Mouse (Mus musculus) urinary bladder, adult 18-20 months (tissue): ENCODE results near the gene Adamtsl1.

Experiments used
- DNase-seq, 2 experiments: peaks; one replicate each; pipeline ENCODE4 v3.0.0; 2022; ENCODE audit warnings: low spot score in 2 of 2, mixed read lengths in 2 of 2

Adamtsl1 gene

GRCm38 (mm10) chr4:86045876-86046275 lies 531.9 kb downstream of the Adamtsl1 start:
- DNase-seq = no peak

- DNase-seq = no peak
Measured at GRCm38 (mm10) chr4:86046881-86047280, 532.9 kb downstream of the Adamtsl1 start.

- peak; percentile 26 to 31 for DNase-seq
Measured at GRCm38 (mm10) chr4:86053487-86054237, 539.7 kb downstream of the Adamtsl1 start.

GRCm38 (mm10) chr4:86060614-86061013 lies 546.6 kb downstream of the Adamtsl1 start:
- DNase-seq = no peak

- no peak for DNase-seq
Measured at GRCm38 (mm10) chr4:86068376-86068775, 554.4 kb downstream of the Adamtsl1 start.

- DNase-seq = no peak
Measured at GRCm38 (mm10) chr4:86068875-86069718, 555.1 kb downstream of the Adamtsl1 start.

- no peak for DNase-seq
Measured at GRCm38 (mm10) chr4:86074871-86075270, 560.9 kb downstream of the Adamtsl1 start.

GRCm38 (mm10) chr4:86077355-86077754 lies 563.4 kb downstream of the Adamtsl1 start:
- DNase-seq = no peak

GRCm38 (mm10) chr4:86077854-86078253 lies 563.9 kb downstream of the Adamtsl1 start:
- no peak for DNase-seq

- no peak for DNase-seq
Measured at GRCm38 (mm10) chr4:86087508-86087907, 573.5 kb downstream of the Adamtsl1 start.

- DNase-seq = no peak
Measured at GRCm38 (mm10) chr4:86103207-86103606, 589.2 kb downstream of the Adamtsl1 start.

GRCm38 (mm10) chr4:86108325-86108724 lies 594.4 kb downstream of the Adamtsl1 start:
- DNase-seq = no peak

GRCm38 (mm10) chr4:86119067-86119466 lies 605.1 kb downstream of the Adamtsl1 start:
- no peak for DNase-seq

- DNase-seq = no peak
Measured at GRCm38 (mm10) chr4:86122431-86122830, 608.5 kb downstream of the Adamtsl1 start.

GRCm38 (mm10) chr4:86124374-86124773 lies 610.4 kb downstream of the Adamtsl1 start:
- no peak for DNase-seq

- no peak for DNase-seq
Measured at GRCm38 (mm10) chr4:86126636-86127035, 612.7 kb downstream of the Adamtsl1 start.

- DNase-seq = no peak
Measured at GRCm38 (mm10) chr4:86158551-86158950, 644.6 kb downstream of the Adamtsl1 start.

GRCm38 (mm10) chr4:86159362-86159761 lies 645.4 kb downstream of the Adamtsl1 start:
- no peak for DNase-seq

GRCm38 (mm10) chr4:86170763-86171162 lies 656.8 kb downstream of the Adamtsl1 start:
- DNase-seq = no peak

GRCm38 (mm10) chr4:86171461-86171860 lies 657.5 kb downstream of the Adamtsl1 start:
- no peak for DNase-seq

- no peak for DNase-seq
Measured at GRCm38 (mm10) chr4:86177471-86177870, 663.5 kb downstream of the Adamtsl1 start.

- DNase-seq = no peak
Measured at GRCm38 (mm10) chr4:86178116-86178515, 664.1 kb downstream of the Adamtsl1 start.

- no peak for DNase-seq
Measured at GRCm38 (mm10) chr4:86183701-86184173, 669.8 kb downstream of the Adamtsl1 start.
